12 mouse cellular contexts compared by ENCODE assay signal in genomic region chr9:47838890-47839691, GRCm38 (mm10).
DNase-seq lines count a peak whose midpoint lies in the region; ATAC-seq and TF ChIP-seq lines count a peak whose summit lies in the region.
"Had no signal": no experiment of that assay in that cellular context is flagged by ENCODE, and none has a peak within 500 bp of the region (broad histone marks: within the 10 kb centered on the region; RNA-seq: fewer than 3 reads in every experiment).

No protein-coding gene starts in this region.

- H3K4me2 ChIP-seq in kidney, embryonic 14.5 days (replicated peaks; ENCODE audit: low read depth, low read length), result no peak overlapping the region
- no peak overlapping the region for H3K4me2 ChIP-seq in neural tube, embryonic 11.5 days (ENCODE audit: low read depth)
- H3K4me2 ChIP-seq in neural tube, embryonic 14.5 days (ENCODE audit: low read depth, low read length), result no peak overlapping the region
- H3K4me2 ChIP-seq in intestine, postnatal 0 days (replicated peaks; ENCODE audit: low read depth), result no peak overlapping the region
- H3K4me2 ChIP-seq: liver, embryonic 13.5 days had no signal

- peaks cover 23% of the 10 kb centered on the region; the same call in 1 of the 2 replicates for H3K4me1 ChIP-seq in kidney, embryonic 14.5 days (ENCODE audit: control insufficient read depth, insufficient read depth, low read length)
- peaks cover 13% of the 10 kb centered on the region for H3K4me1 ChIP-seq in neural tube, embryonic 11.5 days (ENCODE audit: control insufficient read depth, insufficient read depth, low read length)
- H3K4me1 ChIP-seq in limb, embryonic 10.5 days, result peaks cover 36% of the 10 kb centered on the region
- peaks cover 21% of the 10 kb centered on the region for H3K4me1 ChIP-seq in neural tube, embryonic 14.5 days (ENCODE audit: control insufficient read depth, insufficient read depth, low read length)
- H3K4me1 ChIP-seq in intestine, postnatal 0 days (replicated peaks; ENCODE audit: control insufficient read depth, insufficient read depth, low read length), result no peaks in the 10 kb centered on the region
- H3K4me1 ChIP-seq: liver, embryonic 13.5 days had no signal

- H3K27me3 ChIP-seq in kidney, embryonic 14.5 days (ENCODE audit: control insufficient read depth, insufficient read depth, low read length), result no peaks in the 10 kb centered on the region; the same call in 1 of the 2 replicates
- no peaks in the 10 kb centered on the region for H3K27me3 ChIP-seq in neural tube, embryonic 11.5 days (ENCODE audit: control insufficient read depth, insufficient read depth, low read length)
- H3K27me3 ChIP-seq in limb, embryonic 10.5 days (ENCODE audit: low read depth, poor library complexity, severe bottlenecking), result peaks cover 30% of the 10 kb centered on the region
- H3K27me3 ChIP-seq in neural tube, embryonic 14.5 days (ENCODE audit: control insufficient read depth, insufficient read depth, low read length), result no peaks in the 10 kb centered on the region
- no peaks in the 10 kb centered on the region for H3K27me3 ChIP-seq in intestine, postnatal 0 days (replicated peaks; ENCODE audit: control insufficient read depth, insufficient read depth, low read length)
- H3K27me3 ChIP-seq: liver, embryonic 13.5 days had no signal

- H3K36me3 ChIP-seq in kidney, embryonic 14.5 days (ENCODE audit: control insufficient read depth, insufficient read depth, low read length), result no peaks in the 10 kb centered on the region
- H3K36me3 ChIP-seq in neural tube, embryonic 11.5 days (ENCODE audit: control insufficient read depth, insufficient read depth, low read length), result no peaks in the 10 kb centered on the region
- H3K36me3 ChIP-seq in limb, embryonic 10.5 days, result no peaks in the 10 kb centered on the region
- no peaks in the 10 kb centered on the region for H3K36me3 ChIP-seq in neural tube, embryonic 14.5 days (ENCODE audit: control insufficient read depth, insufficient read depth, low read length)
- no peaks in the 10 kb centered on the region for H3K36me3 ChIP-seq in intestine, postnatal 0 days (ENCODE audit: control insufficient read depth, insufficient read depth)
- H3K36me3 ChIP-seq: liver, embryonic 13.5 days had no signal

- no peak overlapping the region for H3K9ac ChIP-seq in kidney, embryonic 14.5 days (ENCODE audit: low read depth, low read length)
- no peak overlapping the region for H3K9ac ChIP-seq in neural tube, embryonic 11.5 days (ENCODE audit: low read length)
- no peak overlapping the region for H3K9ac ChIP-seq in neural tube, embryonic 14.5 days (replicated peaks; ENCODE audit: low read depth, low read length)
- no peak overlapping the region for H3K9ac ChIP-seq in intestine, postnatal 0 days (ENCODE audit: low read depth, low read length)
- H3K9ac ChIP-seq: liver, embryonic 13.5 days had no signal

- peak; percentile 29; the same call in 1 of the 2 replicates for ATAC-seq in kidney, embryonic 14.5 days (ENCODE audit: low FRiP score, low TSS enrichment)
- ATAC-seq in neural tube, embryonic 11.5 days (ENCODE audit: insufficient read depth, low FRiP score, low TSS enrichment), result 0 out of 2 replicates have a peak, but pooled peaks have one; percentile 48
- peak; percentile 61; the same call in 1 of the 2 replicates for ATAC-seq in neural tube, embryonic 14.5 days (ENCODE audit: low read depth)
- no peak for ATAC-seq in intestine, postnatal 0 days

- WGBS in kidney, embryonic 14.5 days, result 26% methylated on average over 15 of the region's 15 CpGs
- whole genome bisulfite sequencing in neural tube, embryonic 11.5 days, result 28% methylated on average over 15 of the region's 15 CpGs
- WGBS in limb, embryonic 10.5 days, result 20% methylated on average over 15 of the region's 15 CpGs
- WGBS in neural tube, embryonic 14.5 days, result 16% methylated on average over 15 of the region's 15 CpGs
- WGBS in intestine, postnatal 0 days, result 35% methylated on average over 15 of the region's 15 CpGs

- no peak overlapping the region for H3K27ac ChIP-seq in kidney, embryonic 14.5 days (ENCODE audit: low read depth, low read length)
- H3K27ac ChIP-seq in neural tube, embryonic 11.5 days (ENCODE audit: low read depth, low read length), result no peak overlapping the region
- H3K27ac ChIP-seq in limb, embryonic 10.5 days, result peak overlapping the region; percentile 73
- no peak overlapping the region for H3K27ac ChIP-seq in neural tube, embryonic 14.5 days (ENCODE audit: low read depth, low read length)
- no peak overlapping the region for H3K27ac ChIP-seq in intestine, postnatal 0 days (ENCODE audit: low read depth, low read length)
- H3K27ac ChIP-seq: liver, embryonic 13.5 days had no signal

- H3K9me3 ChIP-seq in kidney, embryonic 14.5 days (ENCODE audit: control insufficient read depth, low read length), result no peaks in the 10 kb centered on the region
- no peaks in the 10 kb centered on the region for H3K9me3 ChIP-seq in neural tube, embryonic 11.5 days (ENCODE audit: control insufficient read depth, low read length)
- H3K9me3 ChIP-seq in limb, embryonic 10.5 days (replicated peaks), result no peaks in the 10 kb centered on the region
- no peaks in the 10 kb centered on the region for H3K9me3 ChIP-seq in neural tube, embryonic 14.5 days (ENCODE audit: control insufficient read depth, low read length)
- no peaks in the 10 kb centered on the region for H3K9me3 ChIP-seq in intestine, postnatal 0 days (ENCODE audit: control insufficient read depth)
- H3K9me3 ChIP-seq: liver, embryonic 13.5 days had no signal

- no peak for DNase-seq in kidney, adult 18-20 months
- DNase-seq in neural tube, embryonic 11.5 days (ENCODE audit: low spot score), result peak; percentile 43
- no peak for DNase-seq in neural tube, embryonic 10.5 days (ENCODE audit: extremely low spot score, low spot score)
- no peak for DNase-seq in limb, embryonic 10.5 days (ENCODE audit: low spot score)
- DNase-seq in cerebellum, postnatal 25 days, result no peak
- DNase-seq: cerebellum, adult 2 months; gastrocnemius, postnatal 25 days; heart, postnatal 14 days; liver, embryonic 13.5 days had no signal

- no peak overlapping the region for H3K4me3 ChIP-seq in kidney, embryonic 14.5 days (ENCODE audit: low read length)
- H3K4me3 ChIP-seq in neural tube, embryonic 11.5 days (ENCODE audit: low read depth, low read length), result no peak overlapping the region
- 0 out of 2 replicates have a peak overlapping the region, but pooled peaks have one; percentile 8 for H3K4me3 ChIP-seq in limb, embryonic 10.5 days
- H3K4me3 ChIP-seq in neural tube, embryonic 14.5 days (ENCODE audit: low read depth, low read length), result no peak overlapping the region
- no peak overlapping the region for H3K4me3 ChIP-seq in intestine, postnatal 0 days (ENCODE audit: low read depth, low read length)
- H3K4me3 ChIP-seq: liver, embryonic 13.5 days had no signal

- no peak for TF ChIP-seq CTCF in intestine, postnatal 0 days (IDR thresholded peaks at IDR 0.05; ENCODE audit: low read depth)
